Mouse (Mus musculus): ENCODE results near the gene Sox4. TPM values are rescaled to one million over a fixed set of nuclear protein-coding genes. Genes with fewer than 3 reads are reported as not detected.

The Sox4 gene
- total and polyA plus RNA-seq, 3 experiments: not detected

DNA sequence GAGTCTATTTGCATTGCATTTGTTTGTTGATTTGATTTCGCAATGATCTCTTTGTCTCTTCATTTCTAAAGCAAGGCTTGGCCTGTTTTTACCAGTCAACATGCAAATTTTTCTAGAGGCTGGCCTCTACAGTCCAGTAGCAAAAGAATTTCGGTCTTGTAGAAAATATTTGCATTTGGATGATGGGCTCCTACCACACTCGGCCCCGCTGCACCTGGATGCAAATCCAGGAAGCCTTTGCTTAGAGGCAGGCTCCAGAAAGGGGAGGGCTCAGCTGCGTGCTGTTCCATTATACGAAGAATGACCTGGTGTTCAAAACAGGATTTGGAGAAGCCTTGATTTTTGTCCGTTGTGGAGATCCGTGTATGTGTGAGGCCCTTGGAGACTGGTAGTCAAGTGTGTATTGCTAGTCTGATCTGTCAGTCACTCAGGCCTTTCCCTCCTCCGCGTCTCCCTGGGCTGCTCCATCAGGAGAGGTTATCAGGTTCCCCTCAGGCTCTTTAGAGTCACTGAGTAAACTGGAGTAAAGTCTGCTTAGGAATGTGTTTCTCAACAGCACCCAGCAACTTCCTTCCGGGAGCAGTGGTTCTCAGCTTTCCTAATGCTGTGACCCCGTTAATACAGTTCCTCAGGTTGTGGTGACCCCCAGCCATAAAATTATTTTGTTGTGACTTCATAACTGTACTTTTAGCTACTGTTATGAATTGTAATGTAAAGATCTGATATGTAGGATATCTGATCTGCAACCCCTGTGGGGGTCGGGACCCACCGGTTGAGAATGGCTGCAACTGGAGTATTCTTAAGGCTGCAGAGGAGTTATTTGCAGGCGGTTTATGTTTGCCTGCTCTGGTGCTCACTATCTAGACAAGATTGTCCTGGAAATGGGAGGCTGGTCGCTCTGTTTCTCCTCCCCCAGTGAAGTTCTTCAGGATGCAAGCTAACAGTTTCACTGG lies 35.5 kb upstream of the Sox4 start:
- no peaks in the 10 kb centered on the region for H3K27me3 ChIP-seq (ENCODE audit: control insufficient read depth in 1 of 2, insufficient read depth in 2 of 2, low read length in 2 of 2)
- H3K4me1 ChIP-seq (ENCODE audit: control insufficient read depth in 1 of 2, insufficient read depth in 2 of 2, low read length in 2 of 2): no peaks in the 10 kb centered on the region
- DNase-seq (ENCODE audit: low read depth, low spot score): no peak

GRCm38 (mm10) chr13:28980681-28981080 lies 27.2 kb upstream of the Sox4 start:
- H3K27ac ChIP-seq (ENCODE audit: control insufficient read depth, low read depth, low read length): no peak overlapping the region
- H3K9ac ChIP-seq (ENCODE audit: control insufficient read depth, low read depth, low read length, poor library complexity, severe bottlenecking): no peak overlapping the region
- no peak overlapping the region for H3K4me3 ChIP-seq (ENCODE audit: control insufficient read depth in 1 of 2, insufficient read depth in 1 of 2, low read depth in 2 of 2, low read length in 2 of 2)
- H3K9me3 ChIP-seq (replicated peaks; ENCODE audit: insufficient read depth, low read length): no peaks in the 10 kb centered on the region
- DNase-seq (ENCODE audit: low read depth, low spot score): no peak
- no peaks in the 10 kb centered on the region for H3K4me1 ChIP-seq (ENCODE audit: control insufficient read depth in 1 of 2, insufficient read depth in 2 of 2, low read length in 2 of 2)
- H3K27me3 ChIP-seq (ENCODE audit: control insufficient read depth in 1 of 2, insufficient read depth in 2 of 2, low read length in 2 of 2): no peaks in the 10 kb centered on the region
- H3K36me3 ChIP-seq (ENCODE audit: control insufficient read depth in 1 of 2, insufficient read depth in 2 of 2, low read length in 2 of 2): no peaks in the 10 kb centered on the region
- no peaks in the 10 kb centered on the region for H3K79me2 ChIP-seq (ENCODE audit: control insufficient read depth, insufficient read depth, low read length, poor library complexity)
- TF ChIP-seq ETS1 (IDR thresholded peaks at IDR 0.05; ENCODE audit: low read depth, low read length): no peak
- no peak for TF ChIP-seq RCOR1 (IDR thresholded peaks at IDR 0.05; ENCODE audit: low read depth, low read length)
- TF ChIP-seq MAFK (IDR thresholded peaks at IDR 0.05; ENCODE audit: borderline replicate concordance, low read depth, low read length): no peak
- no peak for TF ChIP-seq POLR2AphosphoS5 (IDR thresholded peaks at IDR 0.05; ENCODE audit: borderline replicate concordance, low read depth, low read length)
- TF ChIP-seq CTCF (IDR thresholded peaks at IDR 0.05 in 2 of 3, conservative IDR thresholded peaks at IDR 0.05 in 1 of 3; ENCODE audit: control insufficient read depth in 1 of 3, insufficient read depth in 1 of 3, low read depth in 2 of 3, low read length in 3 of 3, poor library complexity in 1 of 3, severe bottlenecking in 1 of 3): no peak
- TF ChIP-seq NELFE (IDR thresholded peaks at IDR 0.05; ENCODE audit: low read depth, low read length): no peak
- TF ChIP-seq TBP (IDR thresholded peaks at IDR 0.05; ENCODE audit: low read depth, low read length): no peak
- TF ChIP-seq ZNF384 (IDR thresholded peaks at IDR 0.05; ENCODE audit: low read depth, low read length): no peak
- TF ChIP-seq USF2 (IDR thresholded peaks at IDR 0.05; ENCODE audit: borderline replicate concordance in 1 of 2, insufficient read depth in 1 of 2, low read depth in 1 of 2, low read length in 2 of 2): no peak
- TF ChIP-seq USF1 (IDR thresholded peaks at IDR 0.05; ENCODE audit: low read depth, low read length): no peak
- TF ChIP-seq SIN3A (IDR thresholded peaks at IDR 0.05; ENCODE audit: low read length): no peak
- TF ChIP-seq EP300 (IDR thresholded peaks at IDR 0.05; ENCODE audit: low read depth in 1 of 2, low read length in 2 of 2): no peak
- TF ChIP-seq BHLHE40 (IDR thresholded peaks at IDR 0.05; ENCODE audit: borderline replicate concordance, low read depth, low read length): no peak
- TF ChIP-seq MYC (IDR thresholded peaks at IDR 0.05; ENCODE audit: low read depth, low read length): no peak
- no peak for TF ChIP-seq NRF1 (IDR thresholded peaks at IDR 0.05; ENCODE audit: insufficient read depth, low read depth, low read length, poor library complexity, severe bottlenecking)
- TF ChIP-seq CHD2 (IDR thresholded peaks at IDR 0.05; ENCODE audit: low read length): no peak
- TF ChIP-seq E2F4 (IDR thresholded peaks at IDR 0.05; ENCODE audit: borderline replicate concordance, low read depth, low read length): no peak

More for the DNA sequence above, 35.5 kb upstream of the Sox4 start:
- Histone ChIP-seq H3K9me3 (replicated peaks; ENCODE audit: insufficient read depth, low read length) (no peaks in the 10 kb centered on the region), H3K79me2 (ENCODE audit: control insufficient read depth, insufficient read depth, low read length, poor library complexity) (no peaks in the 10 kb centered on the region), H3K9ac (ENCODE audit: control insufficient read depth, low read depth, low read length, poor library complexity, severe bottlenecking) (no peak overlapping the region), H3K4me3 (ENCODE audit: control insufficient read depth in 1 of 2, insufficient read depth in 1 of 2, low read depth in 2 of 2, low read length in 2 of 2) (no peak overlapping the region), H3K36me3 (ENCODE audit: control insufficient read depth in 1 of 2, insufficient read depth in 2 of 2, low read length in 2 of 2) (no peaks in the 10 kb centered on the region), H3K27ac (ENCODE audit: control insufficient read depth, low read depth, low read length) (no peak overlapping the region)
- TF ChIP-seq USF1 (IDR thresholded peaks at IDR 0.05; ENCODE audit: low read depth, low read length): no peak
- no peak for TF ChIP-seq TCF12 (IDR thresholded peaks at IDR 0.05; ENCODE audit: low read depth, low read length)
- no peak for TF ChIP-seq MYB (IDR thresholded peaks at IDR 0.05; ENCODE audit: low read depth, low read length)
- no peak for TF ChIP-seq NELFE (IDR thresholded peaks at IDR 0.05; ENCODE audit: low read depth, low read length)
- no peak for TF ChIP-seq BHLHE40 (IDR thresholded peaks at IDR 0.05; ENCODE audit: borderline replicate concordance, low read depth, low read length)
- no peak for TF ChIP-seq GATA1 (IDR thresholded peaks at IDR 0.05; ENCODE audit: low read depth, low read length)
- no peak for TF ChIP-seq POLR2AphosphoS2 (IDR thresholded peaks at IDR 0.05; ENCODE audit: low read length)
- TF ChIP-seq ZNF384 (IDR thresholded peaks at IDR 0.05; ENCODE audit: low read depth, low read length): no peak
- TF ChIP-seq ETS1 (IDR thresholded peaks at IDR 0.05; ENCODE audit: low read depth, low read length): no peak
- no peak for TF ChIP-seq POLR2AphosphoS5 (IDR thresholded peaks at IDR 0.05; ENCODE audit: borderline replicate concordance, low read depth, low read length)
- TF ChIP-seq JUND (IDR thresholded peaks at IDR 0.05; ENCODE audit: low read depth, low read length): no peak
- TF ChIP-seq CHD1 (IDR thresholded peaks at IDR 0.05; ENCODE audit: low read depth, low read length): no peak
